In genomic region chr14:78656832-78657626, GRCm38 (mm10) we compare ENCODE assay signal across 23 mouse cellular contexts.
"Had no signal": no experiment of that assay in that cellular context is flagged by ENCODE, and none has a peak within 500 bp of the region (broad histone marks: within the 10 kb centered on the region; RNA-seq: fewer than 3 reads in every experiment).

No protein-coding gene starts in this region.

- H3K4me1 ChIP-seq: heart, embryonic 10.5 days; heart, embryonic 12.5 days; hindbrain, embryonic 13.5 days; hindbrain, embryonic 15.5 days; liver, embryonic 13.5 days; liver, embryonic 15.5 days had no signal

- H3K27ac ChIP-seq: gastrocnemius, adult 2 months; heart, embryonic 10.5 days; hindbrain, embryonic 13.5 days; hindbrain, embryonic 15.5 days; kidney, postnatal 0 days; liver, embryonic 13.5 days; liver, embryonic 15.5 days had no signal

- H3K4me3 ChIP-seq: gastrocnemius, adult 2 months; heart, embryonic 10.5 days; heart, embryonic 12.5 days; hindbrain, embryonic 13.5 days; hindbrain, embryonic 15.5 days; liver, embryonic 13.5 days; liver, embryonic 15.5 days had no signal

- DNase-seq: gastrocnemius, adult 2 months; gastrocnemius, postnatal 10 days; gastrocnemius, postnatal 36 days; heart, adult 18-20 months; heart, postnatal 10 days; kidney, adult 11 months; kidney, adult 2 months; kidney, postnatal 14 days; kidney, postnatal 36 days; layer of hippocampus, postnatal 36 days; left cerebral cortex, postnatal 4 days; liver; liver, embryonic 13.5 days; liver, postnatal 0 days; lung, adult 2 months had no signal

- H3K4me2 ChIP-seq: heart, embryonic 12.5 days; hindbrain, embryonic 13.5 days; hindbrain, embryonic 15.5 days; liver, embryonic 11.5 days; liver, embryonic 13.5 days; liver, embryonic 15.5 days had no signal

- H3K9ac ChIP-seq: heart, embryonic 12.5 days; hindbrain, embryonic 13.5 days; hindbrain, embryonic 15.5 days; liver, embryonic 13.5 days; liver, embryonic 15.5 days; liver, postnatal 0 days had no signal

- H3K9me3 ChIP-seq: hindbrain, embryonic 15.5 days; liver, embryonic 13.5 days; liver, embryonic 15.5 days had no signal

- H3K27me3 ChIP-seq: heart, embryonic 12.5 days; hindbrain, embryonic 13.5 days; hindbrain, embryonic 15.5 days; liver, embryonic 13.5 days; liver, embryonic 15.5 days had no signal

- ATAC-seq: intestine, embryonic 16.5 days; liver, postnatal 0 days had no signal

- H3K36me3 ChIP-seq: hindbrain, embryonic 15.5 days; liver, embryonic 13.5 days; liver, embryonic 15.5 days had no signal
